Mouse (Mus musculus): ENCODE data around the gene Cd5l. TPM values are rescaled to one million over a fixed set of nuclear protein-coding genes. Genes with fewer than 3 reads are reported as not detected.

Cd5l gene
- polyA plus RNA-seq, 1 experiment from 2014 or later: not detected

Other genes starting within 250 kb of the Cd5l start
- 3.9 and 4.9 TPM in 2 replicates for gene Kirrel, start 183.1 kb upstream of the Cd5l start, polyA plus RNA-seq (2014; fragmentation: Nextera tagmentation; extraction: Ambion mirVana)
- gene Fcrls, start 94.1 kb upstream of the Cd5l start, polyA plus RNA-seq (2014; fragmentation: Nextera tagmentation; extraction: Ambion mirVana): 8.3 and 14.5 TPM in 2 replicates
- gene Fcrl1, start 18.5 kb downstream of the Cd5l start, polyA plus RNA-seq (2014; fragmentation: Nextera tagmentation; extraction: Ambion mirVana): not detected in 2 replicates
- not detected in 2 replicates for gene Fcrl5, start 77.9 kb downstream of the Cd5l start, polyA plus RNA-seq (2014; fragmentation: Nextera tagmentation; extraction: Ambion mirVana)
- 7.3 and 7.8 TPM in 2 replicates for gene Etv3, start 167.5 kb downstream of the Cd5l start, polyA plus RNA-seq (2014; fragmentation: Nextera tagmentation; extraction: Ambion mirVana)

Data from neural tube, embryonic 14.5 days (tissue).